Mouse (Mus musculus) left cerebral cortex, postnatal 4 days (tissue): ENCODE measurements around the gene 6430628N08Rik. TPM values are rescaled to one million over a fixed set of nuclear protein-coding genes. Genes with fewer than 3 reads are reported as not detected.

Source experiments
- DNase-seq: peaks from one replicate; pipeline ENCODE4 v3.0.0-alpha.2; 2022
- intact Hi-C: fragments of 180-260 bp; cut with DNase I; formaldehyde crosslinking; loops from one replicate; pipeline ENCODE4 v1.15.1; 2025
- total RNA-seq, 2 experiments: library from RNA; stranded (reverse); gene quantifications; 2 replicates each; pipeline ENCODE4 v1.2.3; 2021

The 6430628N08Rik gene
- total RNA-seq, 2 experiments from 2014 or later: 0.24 to 0.36 TPM

DNA sequence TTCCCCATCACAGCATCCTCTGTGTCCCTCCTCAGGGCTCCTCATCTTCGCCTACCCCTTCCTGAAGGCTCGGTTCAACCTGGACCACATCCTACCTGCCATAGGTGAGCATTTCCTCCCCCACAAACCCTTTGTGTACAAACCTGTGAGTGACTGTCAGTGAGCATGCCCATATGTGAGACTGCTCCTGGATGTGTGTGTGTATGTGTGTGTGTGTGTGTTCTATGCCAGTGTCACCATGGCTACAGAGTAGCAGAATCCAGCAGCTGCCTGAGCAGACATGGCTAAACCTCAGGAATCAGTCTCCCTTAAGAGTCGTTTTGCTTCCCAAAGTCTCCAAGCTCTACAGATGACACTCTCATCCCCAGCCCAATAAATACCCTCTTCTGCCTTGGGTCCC, 4.6 kb upstream of the 6430628N08Rik start:
- DNase-seq: no peak
- intact Hi-C loops: no loop called here

DNA sequence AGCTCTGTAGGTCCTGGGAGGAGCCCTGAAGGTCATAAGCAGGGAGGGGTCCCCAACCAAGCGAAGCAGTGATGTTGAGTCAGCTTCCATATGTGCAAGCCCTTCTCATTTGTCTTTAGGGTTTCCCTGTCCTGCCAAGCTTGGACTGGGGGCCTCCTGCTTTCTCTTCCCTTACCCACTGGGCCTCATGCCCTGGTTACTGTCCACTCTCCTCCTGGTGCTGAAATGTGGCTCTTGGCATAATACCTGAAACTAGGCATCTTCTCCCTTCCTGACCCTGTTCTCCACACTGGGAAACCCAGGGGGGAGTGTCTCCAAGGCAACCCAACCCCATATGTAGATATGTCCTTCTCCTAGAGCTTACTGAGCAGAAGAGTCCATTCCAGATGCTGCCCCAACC, 3.6 kb upstream of the 6430628N08Rik start:
- no peak for DNase-seq
- intact Hi-C loops: no loop called here

DNA sequence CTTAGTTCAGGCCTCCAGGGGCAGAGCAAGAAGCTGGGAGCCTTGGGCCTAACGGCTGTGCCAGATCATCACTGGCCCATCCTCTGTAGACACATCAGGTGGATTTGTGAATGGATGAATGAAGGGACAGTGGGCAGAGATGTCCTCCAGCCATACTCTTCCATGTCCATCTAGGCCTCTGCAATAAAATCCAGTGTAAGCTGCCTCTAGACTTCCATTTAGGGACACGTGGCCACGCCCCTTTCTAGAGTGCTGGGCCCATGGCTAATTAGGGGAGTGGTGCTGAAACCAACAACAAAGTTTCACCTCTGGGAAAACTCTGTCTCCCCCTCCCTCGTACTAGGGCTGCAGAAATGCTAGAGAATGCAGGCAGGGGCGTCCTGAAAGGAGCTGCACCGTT, 399 bp upstream of the 6430628N08Rik start:
- DNase-seq: no peak
- intact Hi-C loops: no loop called here

DNA sequence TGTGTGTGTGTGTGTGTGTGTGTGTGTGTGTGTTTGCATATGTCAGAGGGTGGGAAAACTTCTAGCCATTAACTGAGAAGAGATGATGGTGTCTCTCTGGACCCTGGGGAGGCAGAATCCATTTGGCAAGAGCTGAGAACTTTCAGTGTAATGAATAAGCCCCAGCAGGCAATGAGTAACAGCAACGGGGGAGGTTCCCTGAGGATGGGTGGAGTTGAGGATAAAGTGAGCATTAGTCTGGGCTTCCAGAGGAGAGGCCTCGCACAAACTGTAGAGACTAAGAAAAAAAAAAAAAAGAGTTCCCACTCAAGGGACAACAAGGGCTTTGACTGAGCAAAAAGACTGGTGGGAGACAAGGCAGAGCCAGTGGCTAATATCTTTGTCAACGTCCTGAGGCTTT, 3.8 kb downstream of the 6430628N08Rik start:
- no peak for DNase-seq

DNA sequence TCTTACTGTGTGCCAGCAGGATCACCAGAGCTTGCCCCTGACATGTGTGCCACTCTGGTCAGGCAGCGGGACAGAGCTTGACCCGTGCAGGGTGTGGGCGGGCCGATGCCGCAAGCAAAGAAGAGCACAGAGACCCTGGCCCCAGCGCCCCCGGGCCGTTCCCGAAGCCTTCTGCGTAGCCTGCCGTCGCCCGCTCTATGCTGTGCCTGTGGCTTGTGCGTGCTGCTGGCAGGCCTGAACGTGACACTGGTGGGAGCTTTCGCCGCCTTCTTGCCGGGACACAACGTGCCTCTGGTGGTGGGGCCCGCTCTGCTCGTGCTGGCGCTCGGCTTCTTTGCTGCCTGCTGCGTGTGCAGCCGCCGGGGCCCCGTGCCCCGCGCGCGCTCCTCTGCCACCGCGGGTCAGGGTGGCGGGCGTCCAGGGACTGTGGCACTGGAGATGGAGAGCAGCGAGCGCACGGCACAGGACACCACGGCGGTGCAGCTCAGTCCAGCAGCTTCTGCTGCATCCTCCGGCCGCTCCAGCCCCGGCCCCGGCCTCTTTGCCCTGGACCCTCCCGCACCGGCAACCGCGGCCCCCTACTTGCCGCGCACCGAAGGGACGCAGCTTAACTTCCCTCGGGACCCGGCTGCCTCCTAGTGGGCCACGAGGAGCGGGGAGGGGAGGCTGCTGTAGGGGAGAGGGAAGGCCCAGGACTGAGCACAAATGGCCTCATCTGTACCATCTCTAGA, 7.6 kb downstream of the 6430628N08Rik start:
- peak; percentile 23 for DNase-seq
- intact Hi-C loops: no loop called here

More for the DNA sequence above, 3.8 kb downstream of the 6430628N08Rik start:
- intact Hi-C loops: no loop called here

DNA sequence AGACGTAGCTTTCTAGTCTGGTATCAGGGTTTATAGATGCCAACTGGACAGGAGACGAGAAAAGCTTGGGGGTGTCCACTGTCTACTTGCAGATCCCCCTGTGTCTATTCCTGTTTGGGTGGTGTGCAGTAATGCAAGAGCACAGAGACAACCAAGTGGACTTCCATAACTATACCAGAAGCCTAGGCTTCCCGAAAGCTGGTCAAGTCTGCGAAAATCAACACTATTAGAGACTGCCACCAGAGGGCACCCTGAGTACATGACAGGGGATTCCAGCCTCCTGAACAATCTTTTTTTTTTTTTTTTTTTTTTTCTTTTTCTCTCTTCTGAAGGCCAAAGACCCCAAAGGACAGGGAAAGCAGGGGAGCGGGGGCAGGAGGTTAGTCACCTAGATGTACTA, 12.4 kb downstream of the 6430628N08Rik start:
- DNase-seq: peak; percentile 87
- intact Hi-C loops: loop anchor here (2.0 to 10.0 kb wide), 3 partner anchors 78 to 171 kb away; no protein-coding TSS in a partner anchor

DNA sequence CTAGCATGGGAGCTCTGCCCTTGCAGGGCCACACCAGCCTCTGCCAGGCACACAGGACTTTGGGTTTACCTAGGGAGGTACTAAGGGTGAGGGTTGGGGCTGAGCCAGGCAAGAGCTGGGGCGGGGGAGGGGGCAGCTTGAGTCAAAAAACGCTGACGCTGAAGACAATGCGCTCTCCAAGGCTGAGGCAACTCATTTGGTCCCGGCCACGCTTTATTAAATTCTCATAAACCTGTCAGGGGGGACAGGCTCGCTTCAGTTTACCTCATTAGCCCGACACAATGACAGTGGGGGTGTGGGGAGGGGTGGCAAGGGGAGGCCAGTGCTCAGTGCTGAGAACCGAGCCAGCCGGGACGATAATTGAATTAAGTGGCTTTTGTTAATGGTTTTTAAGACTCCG, 13.9 kb downstream of the 6430628N08Rik start:
- no peak for DNase-seq
- intact Hi-C loops: loop anchor here (5.0 to 10.0 kb wide), 2 partner anchors 160 to 172 kb away; no protein-coding TSS in a partner anchor

DNA sequence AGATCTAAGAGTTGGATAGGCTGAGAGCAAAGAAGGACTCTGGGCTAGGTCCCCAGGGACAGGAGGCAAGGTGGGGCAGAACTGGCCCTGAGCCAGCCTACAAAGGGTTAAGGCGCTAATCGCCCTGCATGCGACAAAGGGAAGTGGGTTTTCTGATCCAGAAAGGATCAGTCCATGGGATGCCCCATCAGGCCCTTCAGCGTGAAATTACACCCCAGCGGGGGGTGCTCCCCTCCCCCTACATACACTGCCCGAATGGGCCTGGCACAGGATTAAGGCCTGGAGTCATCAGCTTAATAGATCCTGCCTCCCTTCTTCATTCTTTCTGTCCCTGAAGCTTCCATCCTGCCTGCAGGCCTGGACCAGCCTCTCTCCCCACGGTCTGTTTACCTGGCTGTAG, 15.2 kb downstream of the 6430628N08Rik start:
- intact Hi-C loops: loop anchor here (10.0 kb wide), 1 partner anchor 159 kb away; no protein-coding TSS in a partner anchor
- DNase-seq: peak; percentile 80

DNA sequence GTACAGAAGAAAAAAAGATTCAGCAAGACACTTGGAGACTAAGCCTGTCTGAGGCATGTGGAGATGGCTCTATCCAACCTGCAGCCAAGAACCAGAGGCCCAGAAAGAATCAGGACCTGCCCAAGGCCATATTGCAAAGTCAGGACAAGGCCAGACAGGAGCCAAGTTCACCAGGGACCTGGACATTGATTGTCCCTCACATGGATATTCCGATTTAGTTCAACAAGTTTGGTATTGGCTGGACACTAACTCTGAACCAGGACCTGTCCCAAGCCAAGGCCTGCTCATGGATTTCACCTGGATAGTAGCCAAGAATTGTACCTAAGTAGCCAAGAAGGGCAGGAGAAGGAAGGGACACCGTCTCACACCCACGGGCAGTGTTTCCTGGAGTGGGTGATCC, 16.3 kb downstream of the 6430628N08Rik start:
- intact Hi-C loops: loop anchor here (10.0 kb wide), 1 partner anchor 158 kb away; no protein-coding TSS in a partner anchor
- no peak for DNase-seq

DNA sequence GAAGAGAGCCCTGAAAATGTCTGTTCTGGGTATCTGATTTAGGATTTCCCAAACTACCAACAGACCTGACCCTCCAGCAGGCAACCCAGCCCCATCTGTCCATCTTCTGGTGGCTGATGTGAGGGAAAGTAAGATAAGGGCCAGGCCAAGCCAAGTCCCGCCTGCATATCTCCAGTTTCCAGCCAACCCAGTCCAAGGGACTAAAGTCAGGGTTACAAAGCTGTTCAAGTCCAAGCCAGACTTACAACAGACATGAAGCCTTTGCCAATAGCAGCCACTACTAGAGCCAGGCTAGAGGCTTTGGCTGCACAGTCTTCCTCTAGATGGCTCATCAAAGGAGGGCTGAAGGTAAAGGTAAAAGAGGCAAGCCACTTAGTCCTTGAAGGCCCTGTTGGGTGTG, 17.5 kb downstream of the 6430628N08Rik start:
- intact Hi-C loops: loop anchor here (10.0 kb wide), 1 partner anchor 157 kb away; no protein-coding TSS in a partner anchor

DNA sequence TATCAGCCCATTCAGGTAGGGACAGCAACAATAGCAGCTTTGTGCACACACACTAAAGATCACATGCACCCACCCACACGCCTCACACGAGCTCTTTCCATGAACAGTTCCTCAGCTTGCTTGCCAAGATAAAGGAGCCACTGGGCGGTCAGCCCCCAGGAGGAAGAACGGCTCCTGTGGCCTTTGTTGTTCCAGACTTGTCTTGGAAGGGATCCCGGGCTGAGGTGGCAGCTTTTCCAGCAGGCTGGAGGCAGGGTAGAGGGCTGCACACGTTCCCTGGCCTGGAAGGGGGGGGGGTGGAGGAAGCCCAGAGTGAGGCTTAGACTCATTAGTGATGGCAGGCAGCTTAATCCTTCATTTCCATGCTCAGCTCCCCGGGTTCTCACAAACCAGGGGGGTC, 18.2 kb downstream of the 6430628N08Rik start:
- intact Hi-C loops: loop anchor here (10.0 kb wide), 1 partner anchor 156 kb away; no protein-coding TSS in a partner anchor
- DNase-seq: peak; percentile 74

More for the DNA sequence above, 17.5 kb downstream of the 6430628N08Rik start:
- DNase-seq: no peak

DNA sequence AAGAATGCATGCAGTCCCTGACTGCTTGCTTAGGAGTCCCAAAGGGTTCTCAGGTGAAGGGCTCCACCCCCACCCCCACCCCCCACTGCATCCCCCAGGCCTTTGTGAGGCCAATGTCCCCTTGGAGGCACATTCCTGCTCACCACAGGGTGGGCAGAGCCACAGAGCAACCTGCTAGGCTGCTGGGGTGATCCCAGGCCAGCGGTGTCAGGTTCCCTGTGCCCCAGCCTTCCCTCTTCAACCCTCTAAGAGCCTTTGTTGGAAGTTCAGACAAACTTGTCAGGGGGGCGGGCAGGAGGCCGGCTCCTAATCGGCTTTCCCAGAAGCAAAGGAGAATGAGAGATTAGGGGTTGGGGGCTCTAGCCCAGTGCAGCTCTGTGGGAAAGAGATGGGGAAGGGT, 21.1 kb downstream of the 6430628N08Rik start:
- no peak for DNase-seq
- intact Hi-C loops: no loop called here

DNA sequence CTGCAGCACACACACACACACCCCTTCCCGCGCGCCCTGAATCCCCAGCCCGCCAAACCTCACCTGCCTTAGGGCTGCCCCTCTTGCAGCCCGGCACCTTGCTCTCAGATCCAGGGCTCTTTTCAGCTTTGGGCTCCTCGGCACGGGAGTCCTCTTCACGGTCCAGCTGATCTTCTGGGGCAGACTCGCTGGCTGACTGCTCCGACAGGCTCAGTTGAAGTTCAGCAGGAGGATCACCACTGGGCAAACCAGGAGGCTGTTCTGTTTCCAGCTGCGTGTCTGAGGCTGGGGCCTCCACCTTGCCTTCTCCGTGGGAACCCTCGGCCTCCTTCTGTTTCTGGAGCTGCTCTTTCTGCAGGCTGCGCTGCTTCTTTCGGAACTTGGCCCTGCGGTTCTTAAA, 29.4 kb downstream of the 6430628N08Rik start:
- no peak for DNase-seq
- intact Hi-C loops: no loop called here

DNA sequence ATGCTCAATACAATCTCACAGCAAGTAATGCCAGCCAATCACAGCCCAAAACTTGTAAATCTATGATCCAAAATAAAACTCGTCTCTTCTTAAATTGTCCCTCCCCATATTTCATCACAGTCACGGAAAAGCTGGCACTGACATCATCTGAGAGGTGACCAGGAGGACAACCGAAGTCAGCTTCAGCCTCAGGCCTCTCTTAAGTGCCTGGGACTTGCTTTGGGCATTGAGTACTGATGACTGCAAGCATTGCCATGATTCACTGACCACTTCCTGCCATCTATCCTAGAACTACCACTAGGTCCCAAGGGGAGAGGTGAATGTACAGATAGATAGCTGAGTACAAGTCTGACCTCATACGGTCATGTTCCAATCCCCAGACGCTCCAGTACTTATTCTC, 32.2 kb downstream of the 6430628N08Rik start:
- intact Hi-C loops: no loop called here
- DNase-seq: no peak

DNA sequence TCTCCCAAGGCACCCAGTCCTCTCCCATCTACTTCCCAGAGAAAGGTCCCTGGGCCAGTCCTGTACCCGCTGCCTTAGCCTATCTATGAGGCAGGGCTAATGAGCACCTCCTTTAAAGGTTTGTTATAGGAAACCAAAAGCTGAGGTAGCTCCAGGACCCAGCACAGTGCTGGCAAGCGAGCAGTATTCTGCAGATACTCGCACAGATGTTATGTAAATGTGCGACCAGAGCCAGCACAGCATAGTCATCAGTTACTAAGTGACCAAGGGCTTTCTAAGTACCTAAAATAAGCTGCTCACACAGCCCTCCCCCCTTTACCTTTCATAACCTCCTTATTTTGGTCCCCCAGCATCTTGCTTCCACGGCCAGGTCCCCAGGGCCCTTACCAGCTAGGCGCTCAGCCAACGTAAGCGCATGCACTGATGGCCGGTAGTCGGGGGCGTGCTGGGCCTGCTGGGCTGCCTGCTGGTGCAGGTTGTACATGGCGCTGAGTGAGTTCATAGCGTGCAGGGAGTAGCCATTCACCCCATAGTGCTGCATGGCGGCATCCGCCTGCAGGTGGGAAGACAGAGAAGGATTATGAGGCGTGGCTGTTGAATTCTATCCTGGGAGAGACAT, 32.9 kb downstream of the 6430628N08Rik start:
- DNase-seq: peak; percentile 49
- intact Hi-C loops: no loop called here

DNA sequence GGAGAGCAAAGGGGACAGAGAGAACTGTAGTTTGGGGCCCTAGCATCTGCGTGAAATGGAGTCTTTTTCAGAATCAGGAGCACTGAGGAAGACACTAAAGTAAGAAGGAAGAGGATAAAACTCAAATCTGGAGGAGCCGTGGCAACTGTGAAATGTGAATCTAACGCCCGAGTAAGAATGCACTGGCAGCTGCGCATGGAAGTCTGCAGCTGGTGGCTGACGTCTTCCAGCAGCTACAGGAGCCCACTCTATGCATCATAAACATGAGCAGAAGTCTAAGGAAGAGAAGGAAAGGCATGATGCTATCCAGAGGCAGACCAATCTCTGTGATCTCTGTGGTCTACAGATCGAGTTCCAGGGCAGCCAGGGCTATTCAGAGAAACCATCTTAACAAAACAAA, 37.2 kb downstream of the 6430628N08Rik start:
- intact Hi-C loops: no loop called here

DNA sequence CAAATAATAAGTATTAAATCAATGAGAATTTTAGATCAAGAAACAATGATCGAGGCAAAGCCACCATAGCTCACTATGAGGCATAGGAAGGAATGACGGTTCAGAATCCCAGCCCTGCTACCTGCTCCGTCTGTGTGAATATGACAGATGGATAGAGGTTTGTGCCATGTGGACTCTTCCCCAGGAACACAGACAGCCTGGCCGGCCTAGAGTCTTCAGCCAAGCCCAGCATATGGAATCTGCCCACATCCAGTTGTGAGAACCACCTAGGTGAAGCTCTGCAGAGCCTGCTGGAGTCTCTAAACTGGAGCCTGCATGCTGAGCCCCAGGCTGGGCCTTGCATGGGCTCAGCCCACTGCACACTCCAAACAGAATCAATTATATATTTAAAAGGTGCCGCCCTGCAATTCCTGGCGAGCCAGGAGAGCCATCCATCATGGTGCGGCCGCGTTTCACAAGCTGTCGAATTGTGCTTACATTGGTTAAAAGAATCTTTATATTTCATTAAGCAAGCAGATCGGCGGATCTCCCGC, 41.2 kb downstream of the 6430628N08Rik start:
- intact Hi-C loops: no loop called here
- DNase-seq: no peak

More for the DNA sequence above, 37.2 kb downstream of the 6430628N08Rik start:
- no peak for DNase-seq

DNA sequence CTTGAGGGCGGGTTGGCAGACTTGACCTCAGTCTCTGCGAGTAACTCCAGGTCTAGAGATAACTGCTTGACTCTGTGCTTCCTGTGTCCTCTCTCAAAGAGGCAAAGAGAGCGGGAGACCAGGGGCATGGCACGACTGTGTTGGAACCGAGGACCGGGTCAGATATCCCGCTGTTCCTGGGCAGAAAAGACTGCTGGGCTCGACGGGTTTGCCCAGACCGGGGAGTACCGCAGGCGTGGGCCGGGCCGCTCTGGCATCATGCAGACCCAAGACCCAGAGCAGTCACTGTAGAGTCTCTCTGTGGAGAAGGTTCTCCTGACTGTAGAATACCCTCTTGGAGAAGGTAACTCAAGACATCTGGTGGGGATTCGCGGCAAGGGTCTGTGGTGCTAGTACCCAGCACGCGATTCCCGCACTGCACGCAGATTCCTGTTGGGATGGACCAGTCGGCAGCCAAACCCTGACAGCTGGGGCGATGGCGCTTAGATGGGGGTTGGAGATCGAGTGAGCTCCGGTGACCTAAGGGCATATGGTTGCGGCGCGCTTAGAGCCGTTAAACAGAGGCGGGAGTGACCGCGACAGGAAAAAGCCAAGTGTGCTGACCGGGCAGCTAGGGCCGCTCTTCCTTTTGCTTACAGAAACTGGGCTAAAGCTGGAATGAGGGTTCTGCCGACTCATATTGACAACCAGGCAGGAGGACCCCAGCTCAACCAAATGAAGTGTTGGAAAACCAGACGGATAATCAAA, 45.5 kb downstream of the 6430628N08Rik start:
- intact Hi-C loops: no loop called here
- no peak for DNase-seq

DNA sequence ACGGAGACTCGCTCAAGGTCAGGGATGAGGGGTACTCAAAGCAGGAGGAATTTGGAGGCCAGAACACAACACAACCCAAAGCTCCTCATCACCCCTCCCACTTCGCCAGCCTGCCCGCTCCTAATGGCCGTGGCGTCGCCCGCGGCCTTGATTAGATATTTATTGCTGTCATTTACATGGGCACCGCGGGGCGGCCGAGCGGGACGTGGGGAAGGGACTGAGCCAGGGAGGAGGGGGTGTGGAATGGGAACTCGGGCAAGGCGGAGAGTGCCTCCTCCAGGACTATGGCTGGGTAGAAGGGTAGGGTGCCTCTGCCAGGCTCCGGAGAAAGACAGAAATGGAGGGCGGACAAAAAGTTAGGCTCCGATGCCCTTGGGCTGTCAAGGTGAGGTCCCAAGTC, 46.2 kb downstream of the 6430628N08Rik start:
- intact Hi-C loops: no loop called here

DNA sequence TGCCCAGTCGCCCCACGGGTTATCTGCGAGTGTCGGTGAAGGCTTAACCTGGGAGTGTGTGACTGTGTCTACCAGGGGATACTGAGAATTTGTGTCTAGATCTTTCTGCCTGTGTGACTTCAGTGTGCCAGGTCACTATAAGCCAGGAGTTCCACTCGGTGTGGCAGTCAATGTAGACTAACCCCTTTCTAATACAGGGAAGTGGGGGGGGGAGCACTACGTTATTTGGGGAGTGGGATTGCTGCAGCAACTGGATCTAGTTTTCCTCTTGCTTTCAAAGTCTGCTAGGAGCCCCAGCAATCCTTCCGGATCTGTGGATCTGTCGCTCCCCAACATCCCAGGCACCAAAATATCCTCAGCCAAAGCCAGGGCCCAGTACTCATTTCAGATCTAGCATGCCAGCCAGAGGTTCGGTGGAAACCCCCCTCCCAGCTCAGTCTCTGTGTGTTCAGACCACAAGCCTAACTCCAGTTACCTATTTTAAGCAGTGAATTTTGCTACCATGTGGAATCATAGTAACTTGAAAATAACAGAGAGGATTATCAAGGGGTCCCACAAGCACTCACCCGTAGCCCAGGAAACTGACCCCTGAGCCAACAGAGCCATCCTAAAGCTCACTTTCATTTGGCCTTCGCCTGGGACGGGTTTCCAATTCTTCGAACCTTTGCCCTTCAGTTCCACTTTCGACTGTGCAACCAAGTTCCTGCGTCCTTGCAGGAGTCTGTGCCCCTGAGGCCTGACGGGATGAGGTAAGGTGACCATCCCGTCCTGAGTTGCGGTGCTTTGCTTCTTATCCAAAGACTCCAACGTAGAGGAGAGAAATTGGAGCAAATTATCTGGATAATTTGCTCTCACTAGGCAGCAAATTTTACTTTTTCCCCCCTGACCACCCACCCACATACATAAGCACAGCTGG, 46.9 kb downstream of the 6430628N08Rik start:
- intact Hi-C loops: no loop called here
- DNase-seq: no peak

More for the DNA sequence above, 46.2 kb downstream of the 6430628N08Rik start:
- no peak for DNase-seq
